Mouse (Mus musculus): ENCODE measurements around the gene Hhat.

Gene Hhat

GRCm38 (mm10) chr1:192564691-192565090 is 206.3 kb downstream of the Hhat start:
- DNase-seq (ENCODE audit: low read depth in 2 of 2, low spot score in 2 of 2), result no peak

- no peak for DNase-seq (ENCODE audit: low read depth in 2 of 2, low spot score in 2 of 2)
Measured at GRCm38 (mm10) chr1:192559341-192559740, 211.7 kb downstream of the Hhat start.

- DNase-seq (ENCODE audit: low read depth in 2 of 2, low spot score in 2 of 2), result no peak
Measured at GRCm38 (mm10) chr1:192557978-192558594, 212.9 kb downstream of the Hhat start.

- no peak for DNase-seq (ENCODE audit: low read depth in 2 of 2, low spot score in 2 of 2)
Measured at GRCm38 (mm10) chr1:192555516-192555915, 215.5 kb downstream of the Hhat start.

GRCm38 (mm10) chr1:192550561-192550960 is 220.5 kb downstream of the Hhat start:
- no peak for DNase-seq (ENCODE audit: low read depth in 2 of 2, low spot score in 2 of 2)

- no peak for DNase-seq (ENCODE audit: low read depth in 2 of 2, low spot score in 2 of 2)
Measured at GRCm38 (mm10) chr1:192546843-192547242, 224.2 kb downstream of the Hhat start.

- DNase-seq (ENCODE audit: low read depth in 2 of 2, low spot score in 2 of 2), result no peak
Measured at GRCm38 (mm10) chr1:192544901-192545300, 226.1 kb downstream of the Hhat start.

GRCm38 (mm10) chr1:192544091-192544490 is 226.9 kb downstream of the Hhat start:
- no peak for DNase-seq (ENCODE audit: low read depth in 2 of 2, low spot score in 2 of 2)

GRCm38 (mm10) chr1:192543686-192544085 is 227.3 kb downstream of the Hhat start:
- DNase-seq (ENCODE audit: low read depth in 2 of 2, low spot score in 2 of 2), result no peak

- no peak for DNase-seq (ENCODE audit: low read depth in 2 of 2, low spot score in 2 of 2)
Measured at GRCm38 (mm10) chr1:192542093-192542492, 228.9 kb downstream of the Hhat start.

- no peak for DNase-seq (ENCODE audit: low read depth in 2 of 2, low spot score in 2 of 2)
Measured at GRCm38 (mm10) chr1:192537169-192537568, 233.9 kb downstream of the Hhat start.

GRCm38 (mm10) chr1:192536440-192536839 is 234.6 kb downstream of the Hhat start:
- no peak for DNase-seq (ENCODE audit: low read depth in 2 of 2, low spot score in 2 of 2)

GRCm38 (mm10) chr1:192533016-192533415 is 238.0 kb downstream of the Hhat start:
- no peak for DNase-seq (ENCODE audit: low read depth in 2 of 2, low spot score in 2 of 2)

GRCm38 (mm10) chr1:192532212-192532611 is 238.8 kb downstream of the Hhat start:
- no peak for DNase-seq (ENCODE audit: low read depth in 2 of 2, low spot score in 2 of 2)

GRCm38 (mm10) chr1:192531490-192532146 is 239.4 kb downstream of the Hhat start:
- no peak for DNase-seq (ENCODE audit: low read depth in 2 of 2, low spot score in 2 of 2)

- no peak for DNase-seq (ENCODE audit: low read depth in 2 of 2, low spot score in 2 of 2)
Measured at GRCm38 (mm10) chr1:192525711-192526350, 245.2 kb downstream of the Hhat start.

- DNase-seq (ENCODE audit: low read depth in 2 of 2, low spot score in 2 of 2), result no peak
Measured at GRCm38 (mm10) chr1:192522376-192523178, 248.4 kb downstream of the Hhat start.

GRCm38 (mm10) chr1:192520836-192521435 is 250.1 kb downstream of the Hhat start:
- DNase-seq (ENCODE audit: low read depth in 2 of 2, low spot score in 2 of 2), result no peak

- no peak for DNase-seq (ENCODE audit: low read depth in 2 of 2, low spot score in 2 of 2)
Measured at GRCm38 (mm10) chr1:192519713-192520112, 251.3 kb downstream of the Hhat start.

- DNase-seq (ENCODE audit: low read depth in 2 of 2, low spot score in 2 of 2), result no peak
Measured at GRCm38 (mm10) chr1:192515373-192515772, 255.7 kb downstream of the Hhat start.

GRCm38 (mm10) chr1:192512821-192513220 is 258.2 kb downstream of the Hhat start:
- DNase-seq (ENCODE audit: low read depth in 2 of 2, low spot score in 2 of 2), result no peak

Data from CD8-positive naive resting alpha-beta T cell, adult 2 months (primary cell).